Mouse (Mus musculus) testis, adult 2 months (tissue): Measurements from ENCODE around the gene Aven.

Experiments used
- CTCF ChIP-seq: fragments of 200-500 bp; IDR thresholded peaks from 2 replicates; pipeline ENCODE4 v1.5.1; 2012; ENCODE audit warnings: low read depth, mild to moderate bottlenecking, inconsistent platforms, low read length, moderate library complexity; ENCODE audit not compliant: control insufficient read depth, insufficient read depth, insufficient replicate concordance
- POLR2A ChIP-seq: fragments of 200-500 bp; IDR thresholded peaks from 2 replicates; pipeline ENCODE4 v1.6.1; 2012; ENCODE audit warnings: low read depth, mild to moderate bottlenecking, inconsistent platforms, low read length, moderate library complexity; ENCODE audit not compliant: control insufficient read depth

- TF ChIP-seq CTCF (no peak), POLR2A (no peak)
These were observed 2.1 kb upstream of the Aven start for GRCm38 (mm10) chr2:112490483-112491196.
